Mouse (Mus musculus) kidney, postnatal 0 days (tissue): ENCODE results near the gene Arxes2. TPM values are rescaled to one million over a fixed set of nuclear protein-coding genes. Genes with fewer than 3 reads are reported as not detected.

ENCODE experiments used
- ATAC-seq: fragments of 200-750 bp; cut with Nextera tagmentation; replicated peaks from 2 replicates; pipeline ENCODE4 v1.8.0; 2017; ENCODE audit warnings: low read depth, moderate number of reproducible peaks, moderate TSS enrichment, moderate library complexity; ENCODE audit not compliant: low FRiP score
- DNase-seq: peaks from one replicate; pipeline ENCODE4 v3.0.0-alpha.2; 2016; ENCODE audit warnings: low spot score
- H3K27ac ChIP-seq: fragments of 300-500 bp; sonication (generic); 2 replicates; pipeline ENCODE4 v1.5.1; 2014; ENCODE audit warnings: mild to moderate bottlenecking
- H3K27me3 ChIP-seq: fragments of 300-500 bp; sonication (generic); 2 replicates; pipeline ENCODE4 v1.6.1; 2014; ENCODE audit warnings: low read length, mixed read lengths; ENCODE audit not compliant: insufficient read depth
- H3K36me3 ChIP-seq: fragments of 300-500 bp; sonication (generic); 2 replicates; pipeline ENCODE4 v1.6.1; 2014; ENCODE audit warnings: low read length, mixed read lengths; ENCODE audit not compliant: insufficient read depth
- H3K4me1 ChIP-seq: fragments of 300-500 bp; sonication (generic); replicated peaks from 2 replicates; pipeline ENCODE4 v1.6.1; 2014; ENCODE audit warnings: antibody characterized with exemption, low read length, mixed read lengths; ENCODE audit not compliant: insufficient read depth
- H3K4me2 ChIP-seq: fragments of 300-500 bp; sonication (generic); 2 replicates; pipeline ENCODE4 v1.6.1; 2014; ENCODE audit warnings: mild to moderate bottlenecking, low read length, moderate library complexity, mixed read lengths
- H3K4me3 ChIP-seq: fragments of 300-500 bp; sonication (generic); replicated peaks from 2 replicates; pipeline ENCODE4 v1.5.1; 2014; ENCODE audit warnings: low read depth, low read length
- H3K9ac ChIP-seq: fragments of 300-500 bp; sonication (generic); 2 replicates; pipeline ENCODE4 v1.6.1; 2014; ENCODE audit warnings: low read depth, low read length
- H3K9me3 ChIP-seq: fragments of 300-500 bp; sonication (generic); replicated peaks from 2 replicates; pipeline ENCODE4 v1.6.1; 2016; ENCODE audit warnings: low read length, inconsistent platforms, mixed read lengths
- CTCF ChIP-seq: IDR thresholded peaks from 2 replicates; pipeline ENCODE4 v1.5.1; 2016; ENCODE audit warnings: antibody characterized with exemption, low read depth, mild to moderate bottlenecking, moderate library complexity
- WGBS: fragments of 180-500 bp; shearing (Covaris S2); extraction: QIAGEN DNeasy Blood & Tissue Kit; methylation state at CpG from one replicate; pipeline ENCODE4 v1.1.7; 2014; 5-methylcytosine and 5-hydroxymethylcytosine counted together
- polyA plus RNA-seq: library from polyadenylated mRNA; unstranded; fragments of >200 nt; fragmentation: Nextera tagmentation; extraction: Ambion mirVana; gene quantifications from 2 replicates; pipeline ENCODE4 v1.2.1, GENCODE M21; 2015

The Arxes2 gene
- polyA plus RNA-seq, 1 experiment from 2014 or later: 111 TPM

- Histone ChIP-seq H3K4me3 (no peak overlapping the region), H3K4me1 (no peaks in the 10 kb centered on the region), H3K4me2 (no peak overlapping the region), H3K36me3 (no peaks in the 10 kb centered on the region), H3K9me3 (no peaks in the 10 kb centered on the region), H3K9ac (no peak overlapping the region), H3K27ac (no peak overlapping the region), H3K27me3 (no peaks in the 10 kb centered on the region)
- ATAC-seq: no peak
- no peak for TF ChIP-seq CTCF
- DNase-seq: no peak
- 80% methylated on average over 2 of the region's 2 CpGs for WGBS
Measured at GRCm38 (mm10) chrX:135962342-135962741, 31.3 kb upstream of the Arxes2 start.

- 53% methylated on average over 6 of the region's 6 CpGs for WGBS
- H3K9me3 ChIP-seq: no peaks in the 10 kb centered on the region
- no peak overlapping the region for H3K4me2 ChIP-seq
- no peaks in the 10 kb centered on the region for H3K4me1 ChIP-seq
- DNase-seq (no peak), ATAC-seq (no peak)
- no peaks in the 10 kb centered on the region for H3K36me3 ChIP-seq
- H3K27me3 ChIP-seq: no peaks in the 10 kb centered on the region
- no peak for TF ChIP-seq CTCF
- H3K4me3 ChIP-seq: no peak overlapping the region
- no peak overlapping the region for H3K27ac ChIP-seq
- H3K9ac ChIP-seq: no peak overlapping the region
Measured at GRCm38 (mm10) chrX:135963130-135963529, 30.5 kb upstream of the Arxes2 start.

GRCm38 (mm10) chrX:135963629-135964028 lies 30.0 kb upstream of the Arxes2 start:
- 29% methylated on average over 3 of the region's 3 CpGs for WGBS
- DNase-seq: peak; percentile 52
- no peak for ATAC-seq

GRCm38 (mm10) chrX:135973597-135974423 lies 19.8 kb upstream of the Arxes2 start:
- H3K36me3 ChIP-seq: no peaks in the 10 kb centered on the region
- no peaks in the 10 kb centered on the region for H3K9me3 ChIP-seq
- H3K4me3 ChIP-seq: no peak overlapping the region
- 67% methylated on average over 10 of the region's 10 CpGs for WGBS
- no peaks in the 10 kb centered on the region for H3K27me3 ChIP-seq
- no peak for DNase-seq
- H3K4me2 ChIP-seq: no peak overlapping the region
- no peaks in the 10 kb centered on the region for H3K4me1 ChIP-seq
- H3K27ac ChIP-seq: no peak overlapping the region
- no peak for ATAC-seq
- no peak for TF ChIP-seq CTCF
- H3K9ac ChIP-seq: no peak overlapping the region

More at GRCm38 (mm10) chrX:135963629-135964028, 30.0 kb upstream of the Arxes2 start:
- no peaks in the 10 kb centered on the region for H3K36me3 ChIP-seq
- no peak overlapping the region for H3K4me2 ChIP-seq
- no peak overlapping the region for H3K4me3 ChIP-seq
- H3K27ac ChIP-seq: no peak overlapping the region
- no peaks in the 10 kb centered on the region for H3K27me3 ChIP-seq
- peak; percentile 65 for TF ChIP-seq CTCF
- no peak overlapping the region for H3K9ac ChIP-seq
- H3K9me3 ChIP-seq: no peaks in the 10 kb centered on the region
- no peaks in the 10 kb centered on the region for H3K4me1 ChIP-seq

- no peak overlapping the region for H3K27ac ChIP-seq
- no peaks in the 10 kb centered on the region for H3K9me3 ChIP-seq
- H3K36me3 ChIP-seq: no peaks in the 10 kb centered on the region
- H3K27me3 ChIP-seq: no peaks in the 10 kb centered on the region
- H3K4me1 ChIP-seq: no peaks in the 10 kb centered on the region
- H3K9ac ChIP-seq: no peak overlapping the region
- ATAC-seq: 0 out of 2 replicates have a peak, but pooled peaks have one; percentile 10
- no peak overlapping the region for H3K4me2 ChIP-seq
- 62% methylated on average over 20 of the region's 20 CpGs for WGBS
- no peak for TF ChIP-seq CTCF
- DNase-seq: no peak
- no peak overlapping the region for H3K4me3 ChIP-seq
Measured at GRCm38 (mm10) chrX:135974424-135975225, 19.0 kb upstream of the Arxes2 start.

- 27% methylated on average over 8 of the region's 8 CpGs for WGBS
- peak; percentile 74 for TF ChIP-seq CTCF
- Histone ChIP-seq H3K9me3 (no peaks in the 10 kb centered on the region), H3K4me2 (no peak overlapping the region), H3K36me3 (no peaks in the 10 kb centered on the region), H3K27ac (no peak overlapping the region), H3K9ac (no peak overlapping the region), H3K4me3 (no peak overlapping the region), H3K4me1 (no peaks in the 10 kb centered on the region), H3K27me3 (no peaks in the 10 kb centered on the region)
- DNase-seq (peak; percentile 69), ATAC-seq (0 out of 2 replicates have a peak, but pooled peaks have one; percentile 36)
Measured at GRCm38 (mm10) chrX:135975226-135975552, 18.4 kb upstream of the Arxes2 start.
